Mouse (Mus musculus) liver, embryonic 14.5 days (tissue): ENCODE results near the gene Tbc1d22b.

Experiments used
- CTCF ChIP-seq: IDR thresholded peaks from 2 replicates; pipeline ENCODE4 v1.5.1; 2016; ENCODE audit warnings: antibody characterized with exemption, low read depth, control low read depth
- EP300 ChIP-seq: IDR thresholded peaks from 2 replicates; pipeline ENCODE4 v1.6.1; 2016; ENCODE audit warnings: antibody characterized with exemption, low read depth

DNA sequence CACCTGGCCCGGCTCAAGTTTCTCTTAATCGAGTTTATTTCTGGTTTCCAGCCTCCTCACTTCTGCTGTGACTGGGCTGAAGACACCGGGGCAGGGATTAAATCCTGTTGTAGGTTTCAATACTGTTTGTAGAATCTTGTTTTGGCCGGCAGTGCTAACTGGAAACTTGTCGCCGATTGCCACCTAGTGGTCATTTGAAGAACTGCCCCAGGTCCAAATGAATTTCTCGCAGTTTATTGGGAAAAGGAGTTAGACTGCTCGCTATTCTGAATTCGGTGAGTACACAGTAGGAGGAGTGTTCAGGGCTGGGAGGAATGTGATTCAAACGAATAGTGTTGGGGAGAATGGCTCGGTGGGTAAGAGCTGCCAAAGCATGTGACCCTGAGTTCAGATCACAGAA is 35.1 kb upstream of the Tbc1d22b start:
- TF ChIP-seq EP300 (no peak), CTCF (peak; percentile 94)
